Mouse (Mus musculus): ENCODE measurements at regions not wholly inside any gene's neighbourhood (a gene's known extent, or its start where the extent isn't known, plus 50 kb on each side); places are given as distances from the start of the nearest gene placed in this dataset.

GRCm38 (mm10) chr6:39283761-39284415 lies 77.3 kb upstream of the Kdm7a start:
- DNase-seq (ENCODE audit: inconsistent ontology term): peak; percentile 60

- DNase-seq (ENCODE audit: inconsistent ontology term): no peak
Measured at GRCm38 (mm10) chr6:39278317-39278716, 71.7 kb upstream of the Kdm7a start.

- no peak for DNase-seq (ENCODE audit: inconsistent ontology term)
Measured at GRCm38 (mm10) chr6:39274774-39275502, 68.3 kb upstream of the Kdm7a start.

- DNase-seq (ENCODE audit: inconsistent ontology term): no peak
Measured at GRCm38 (mm10) chr6:39273427-39273826, 66.8 kb upstream of the Kdm7a start.

- DNase-seq (ENCODE audit: inconsistent ontology term): no peak
Measured at GRCm38 (mm10) chr6:39270457-39270856, 63.9 kb upstream of the Kdm7a start.

- DNase-seq (ENCODE audit: inconsistent ontology term): no peak
Measured at GRCm38 (mm10) chr6:39269706-39270105, 63.1 kb upstream of the Kdm7a start.

- no peak for DNase-seq (ENCODE audit: inconsistent ontology term)
Measured at GRCm38 (mm10) chr6:39268647-39269428, 62.2 kb upstream of the Kdm7a start.

- DNase-seq (ENCODE audit: inconsistent ontology term): no peak
Measured at GRCm38 (mm10) chr6:39264722-39265121, 58.1 kb upstream of the Kdm7a start.

GRCm38 (mm10) chr6:39263615-39264014 lies 57.0 kb upstream of the Kdm7a start:
- no peak for DNase-seq (ENCODE audit: inconsistent ontology term)

- no peak for DNase-seq (ENCODE audit: inconsistent ontology term)
Measured at GRCm38 (mm10) chr6:39261951-39262350, 55.4 kb upstream of the Kdm7a start.

- DNase-seq (ENCODE audit: inconsistent ontology term): no peak
Measured at GRCm38 (mm10) chr6:39260480-39260879, 53.9 kb upstream of the Kdm7a start.

GRCm38 (mm10) chr6:39259129-39259528 lies 52.5 kb upstream of the Kdm7a start:
- DNase-seq (ENCODE audit: inconsistent ontology term): no peak

GRCm38 (mm10) chr6:39258656-39259055 lies 52.1 kb upstream of the Kdm7a start:
- no peak for DNase-seq (ENCODE audit: inconsistent ontology term)

- peak; percentile 10 for DNase-seq (ENCODE audit: inconsistent ontology term)
Measured at GRCm38 (mm10) chr6:39257667-39258395, 51.2 kb upstream of the Kdm7a start.

GRCm38 (mm10) chr6:39257111-39257571 lies 50.6 kb upstream of the Kdm7a start:
- DNase-seq (ENCODE audit: inconsistent ontology term): peak; percentile 76

- no peak for DNase-seq (ENCODE audit: inconsistent ontology term)
Measured at GRCm38 (mm10) chr6:39256304-39257103, 49.9 kb upstream of the Kdm7a start.

Data from Muller cell, postnatal 12 days (primary cell).